Mouse (Mus musculus): ENCODE results near the gene Wscd2.

DNA sequence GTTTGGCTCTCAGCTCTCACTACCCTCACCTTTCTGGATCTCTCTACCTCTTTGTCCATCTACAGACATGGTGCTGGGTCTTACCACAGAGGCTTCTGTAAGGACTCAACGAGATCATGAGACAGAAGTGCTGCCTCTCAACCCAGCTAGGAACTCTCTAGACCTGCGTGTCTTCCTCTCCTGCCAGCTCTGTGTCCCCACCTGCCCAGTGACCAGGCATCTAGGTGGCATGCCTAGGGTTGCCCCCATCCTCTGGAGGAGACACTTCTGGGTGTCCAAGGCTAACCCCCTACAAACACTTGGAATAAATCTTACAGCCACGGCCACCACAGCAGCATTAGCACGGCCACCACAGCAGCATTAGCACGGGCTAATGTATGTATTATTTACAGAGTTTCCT is 119.8 kb downstream of the Wscd2 start:
- no peak for TF ChIP-seq EP300 (IDR thresholded peaks at IDR 0.05; ENCODE audit: low read depth)
- TF ChIP-seq CTCF (IDR thresholded peaks at IDR 0.05; ENCODE audit: low read depth): no peak
